Mouse (Mus musculus): ENCODE data around the gene Card19. TPM values are rescaled to one million over a fixed set of nuclear protein-coding genes. Genes with fewer than 3 reads are reported as not detected.

Gene Card19
- total RNA-seq, 2 experiments from 2014 or later = 13.9 to 15.0 TPM

DNA sequence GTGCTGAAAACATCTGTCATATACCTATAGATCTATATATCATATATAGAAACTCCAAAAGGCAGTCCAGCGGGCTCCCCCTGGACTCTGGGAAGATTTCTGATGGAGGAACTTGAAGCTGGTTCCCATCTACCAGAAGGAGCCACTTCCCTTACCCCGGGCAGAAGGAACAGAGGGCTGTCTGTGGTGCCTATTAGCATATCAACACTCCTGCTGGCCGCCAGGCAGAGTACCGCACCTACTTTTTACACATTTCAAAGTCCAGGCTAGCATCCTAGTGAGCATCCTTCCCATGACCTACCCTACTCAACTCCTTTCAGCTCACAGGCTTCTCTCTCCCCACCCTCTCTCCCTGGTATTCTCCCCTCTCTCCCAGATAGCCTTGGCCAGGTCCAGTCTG lies 9.8 kb upstream of the Card19 start:
- no peak for DNase-seq

DNA sequence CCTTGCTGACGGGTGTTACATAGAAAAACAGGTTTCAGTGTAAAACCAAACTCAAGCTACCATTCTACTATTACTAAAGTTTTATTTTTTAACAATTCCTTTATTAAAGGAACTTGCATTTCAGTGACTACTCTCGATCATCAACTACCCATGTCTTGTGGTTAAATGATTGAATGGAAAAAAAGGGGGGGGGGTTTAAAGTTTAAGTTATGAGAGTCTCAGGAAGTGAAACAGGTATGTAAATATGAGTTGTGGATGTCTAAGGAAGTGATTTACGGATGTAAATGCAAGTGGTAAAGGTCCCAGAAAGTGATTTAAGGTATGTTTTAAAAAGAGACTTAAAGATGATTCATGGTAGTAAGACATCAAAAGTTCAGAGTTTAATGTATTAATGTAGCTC lies 9.3 kb upstream of the Card19 start:
- DNase-seq = no peak

DNA sequence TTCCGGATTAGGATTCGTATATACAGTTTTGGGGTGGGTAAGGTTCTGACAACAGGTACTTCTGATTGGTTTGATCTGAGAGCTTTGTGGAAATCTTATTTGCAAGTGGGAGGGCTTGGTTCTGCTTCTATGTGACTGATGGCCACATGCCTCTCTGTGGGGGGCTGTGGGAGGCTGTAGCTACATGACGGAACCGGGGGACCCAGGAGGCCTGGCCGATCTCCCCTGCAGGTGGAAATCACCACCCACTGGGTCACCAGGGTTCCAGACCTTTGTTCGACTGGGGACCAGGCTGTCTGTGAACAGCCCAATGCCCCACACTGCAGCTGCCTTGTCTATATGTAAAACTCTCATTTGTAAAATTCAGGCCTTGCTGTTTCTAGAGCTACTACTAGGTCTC lies 8.9 kb upstream of the Card19 start:
- no peak for DNase-seq

DNA sequence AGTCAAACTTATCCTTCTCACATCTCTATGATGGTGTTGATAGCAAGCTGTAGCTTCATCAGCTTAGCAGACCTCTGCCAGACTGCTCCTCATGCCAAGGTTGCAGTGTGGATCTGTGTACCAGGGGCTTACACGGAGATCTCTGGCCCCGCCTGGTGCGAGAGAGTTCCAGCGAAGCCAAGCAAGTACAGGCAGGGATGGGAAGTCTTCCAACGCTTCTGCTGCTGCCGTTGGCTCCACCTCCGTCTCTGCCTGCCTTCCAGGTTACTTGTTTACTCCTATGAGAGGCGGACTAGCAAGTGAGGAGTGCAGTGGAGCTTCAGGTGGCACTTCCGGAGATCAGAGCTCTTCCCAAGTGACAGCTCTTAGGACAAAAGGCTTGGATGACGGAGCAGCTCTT lies 8.5 kb upstream of the Card19 start:
- no peak for DNase-seq

DNA sequence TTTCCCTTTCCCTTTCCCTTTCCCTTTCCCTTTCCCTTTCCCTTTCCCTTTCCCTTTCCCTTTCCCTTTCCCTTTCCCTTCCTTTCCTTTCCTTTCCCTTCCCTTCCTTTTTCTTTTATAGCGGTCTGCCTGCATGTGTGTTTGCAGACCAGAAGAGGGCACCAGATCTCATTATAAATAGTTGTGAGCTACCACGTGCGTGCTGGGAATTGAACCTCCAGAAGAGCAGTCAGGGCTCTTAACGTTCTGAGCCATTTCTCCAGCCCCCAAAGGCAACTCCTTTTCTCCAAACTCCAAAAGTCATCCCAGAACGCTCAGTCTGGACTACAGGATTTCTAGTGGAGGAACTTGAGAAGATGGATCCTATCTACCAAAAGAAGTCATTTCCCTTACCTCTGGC lies 5.1 kb upstream of the Card19 start:
- DNase-seq = no peak

DNA sequence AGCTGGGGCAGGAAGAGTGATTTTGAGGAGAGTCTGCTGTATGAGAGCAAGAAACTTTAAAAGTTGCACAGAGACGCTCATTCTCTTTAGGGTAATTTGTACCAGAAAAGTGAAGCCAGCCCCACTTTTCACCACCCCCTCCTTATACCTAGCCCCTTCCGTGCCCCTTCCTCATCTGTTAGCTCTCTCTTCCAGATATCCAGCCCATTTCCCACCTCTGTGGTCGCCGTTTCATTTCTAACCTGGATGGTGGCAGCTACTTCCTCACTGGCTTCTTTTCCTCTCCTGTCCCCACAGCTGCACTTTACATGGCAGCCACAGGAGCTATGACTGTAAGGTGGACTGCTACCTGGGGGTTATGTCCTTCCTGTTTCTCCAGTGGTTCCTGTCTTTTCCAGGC lies 3.5 kb upstream of the Card19 start:
- no peak for DNase-seq

DNA sequence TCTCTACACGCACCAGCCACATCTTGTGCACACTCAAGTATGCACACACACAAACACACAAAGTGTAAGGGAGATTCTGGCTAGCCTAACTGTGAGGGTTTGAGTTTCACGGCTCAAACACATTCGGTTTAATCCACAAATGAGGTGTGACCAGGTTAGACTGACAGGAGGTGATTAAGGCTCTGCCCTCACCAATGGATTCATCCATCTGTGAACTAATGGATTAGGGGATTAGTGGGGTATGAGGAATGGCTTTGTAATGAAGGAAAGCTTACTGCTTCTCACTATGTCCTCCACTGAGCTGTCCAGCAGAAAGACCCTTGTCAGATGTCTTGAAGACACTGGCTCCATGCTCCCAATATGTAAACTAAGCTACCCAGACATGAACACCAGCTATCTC lies 2.8 kb upstream of the Card19 start:
- no peak for DNase-seq

DNA sequence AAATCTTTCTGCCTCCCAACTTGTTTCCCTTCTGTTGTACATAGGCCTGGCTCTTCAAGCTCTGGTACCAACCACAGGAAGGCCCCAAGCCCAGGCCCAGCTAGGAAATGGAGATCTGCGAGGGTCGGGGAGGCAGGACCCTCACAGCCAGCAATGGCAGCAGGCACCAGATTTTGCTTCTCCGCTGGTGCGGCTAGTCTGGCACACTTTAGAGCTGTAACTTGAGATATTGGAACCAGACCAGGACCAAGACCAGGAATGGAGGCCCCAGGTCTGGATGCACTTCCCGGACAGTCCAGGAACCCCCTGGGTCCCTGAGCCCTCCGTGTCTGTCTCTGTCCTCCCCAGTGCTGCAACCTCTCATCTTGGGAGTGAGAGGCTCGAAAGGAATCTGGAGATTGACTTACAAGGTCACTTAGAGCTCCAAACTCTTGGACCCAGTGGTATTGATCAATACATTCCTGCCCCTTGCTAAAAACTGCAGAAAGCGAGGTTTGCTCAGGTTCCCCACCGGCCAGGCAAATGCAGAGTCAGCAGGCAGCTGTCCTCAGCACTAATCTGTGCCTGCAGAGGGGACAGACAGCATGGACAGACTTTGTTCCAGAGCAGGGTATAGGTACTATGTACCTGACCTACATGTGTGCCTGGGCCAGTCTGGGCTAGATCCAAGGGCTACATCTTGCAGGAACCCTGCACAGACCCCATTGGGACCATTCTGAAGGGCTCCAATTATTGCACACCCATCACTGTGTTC lies 1.1 kb upstream of the Card19 start:
- DNase-seq = no peak

DNA sequence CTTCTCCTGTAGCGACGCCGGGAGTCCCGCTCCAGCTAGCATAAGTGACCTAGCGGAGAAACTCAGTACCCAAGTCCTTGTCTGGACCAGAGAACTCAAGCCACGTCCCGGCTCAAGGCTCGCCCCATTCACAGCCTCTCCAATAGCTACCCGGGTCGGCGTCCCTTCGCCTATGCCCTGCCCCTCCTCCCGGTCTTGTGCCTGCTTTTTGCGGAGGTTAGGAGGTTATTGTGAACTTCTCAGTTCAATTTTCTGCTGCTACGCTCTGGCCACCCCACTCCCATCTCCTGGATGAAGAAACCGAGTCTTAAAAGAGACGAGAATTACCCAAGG lies 349 bp upstream of the Card19 start:
- no peak for DNase-seq

DNA sequence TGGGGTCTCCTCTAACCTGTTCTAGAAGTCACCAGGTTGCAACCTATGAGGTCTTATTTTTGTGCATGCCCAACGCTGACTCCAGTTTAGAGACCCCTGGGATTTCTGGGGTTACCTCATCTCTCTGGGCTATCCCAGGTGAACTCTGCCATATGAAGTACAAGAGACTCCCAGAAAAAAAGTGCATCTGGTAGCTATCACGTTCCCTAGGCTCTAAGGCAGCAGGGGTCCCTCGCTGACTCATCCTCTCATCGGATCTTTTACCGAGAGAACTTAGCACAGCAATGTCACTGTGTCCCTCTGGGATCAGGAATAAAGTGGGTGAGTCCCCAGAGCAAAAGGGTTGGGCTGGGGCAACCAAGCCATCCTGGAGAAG lies 721 bp downstream of the Card19 start:
- no peak for DNase-seq

DNA sequence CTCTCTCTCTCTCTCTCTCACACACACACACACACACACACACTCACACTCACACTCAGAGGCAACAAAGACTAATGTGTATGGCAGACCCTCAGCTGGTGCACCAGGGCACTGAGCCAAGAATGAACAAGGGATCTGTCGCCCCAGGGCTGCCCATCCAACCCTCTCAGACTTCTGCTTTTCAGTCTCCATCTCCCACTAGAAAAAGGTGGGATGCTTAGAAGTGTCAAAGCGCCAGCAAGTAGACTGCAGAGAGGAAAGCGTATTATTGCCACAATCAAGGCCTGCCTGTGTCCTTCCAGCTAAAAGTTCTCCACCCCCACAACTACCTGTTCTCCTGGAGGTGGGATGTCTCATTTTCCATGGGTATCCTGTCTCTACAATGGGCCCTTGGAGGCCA lies 1.4 kb downstream of the Card19 start:
- no peak for DNase-seq

DNA sequence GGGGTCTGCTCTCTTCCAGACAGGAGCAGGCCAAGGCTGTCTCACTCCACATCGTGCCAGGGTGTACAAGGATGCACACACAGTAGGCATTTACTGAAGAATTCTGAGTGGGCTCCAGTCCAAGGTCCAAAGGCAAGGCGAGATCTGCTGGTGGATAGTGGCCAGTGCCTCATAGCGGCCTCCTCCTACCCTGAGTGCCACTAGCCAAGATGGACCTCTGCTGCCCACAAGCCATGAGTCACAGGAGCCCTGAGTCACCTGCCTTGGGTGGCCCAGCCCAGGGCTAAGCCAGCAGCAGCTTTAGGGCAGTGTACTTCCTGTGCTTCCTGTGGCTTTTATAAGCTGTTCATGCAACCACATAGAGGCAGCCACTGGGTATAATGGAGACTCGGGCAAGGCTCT lies 2.3 kb downstream of the Card19 start:
- no peak for DNase-seq

DNA sequence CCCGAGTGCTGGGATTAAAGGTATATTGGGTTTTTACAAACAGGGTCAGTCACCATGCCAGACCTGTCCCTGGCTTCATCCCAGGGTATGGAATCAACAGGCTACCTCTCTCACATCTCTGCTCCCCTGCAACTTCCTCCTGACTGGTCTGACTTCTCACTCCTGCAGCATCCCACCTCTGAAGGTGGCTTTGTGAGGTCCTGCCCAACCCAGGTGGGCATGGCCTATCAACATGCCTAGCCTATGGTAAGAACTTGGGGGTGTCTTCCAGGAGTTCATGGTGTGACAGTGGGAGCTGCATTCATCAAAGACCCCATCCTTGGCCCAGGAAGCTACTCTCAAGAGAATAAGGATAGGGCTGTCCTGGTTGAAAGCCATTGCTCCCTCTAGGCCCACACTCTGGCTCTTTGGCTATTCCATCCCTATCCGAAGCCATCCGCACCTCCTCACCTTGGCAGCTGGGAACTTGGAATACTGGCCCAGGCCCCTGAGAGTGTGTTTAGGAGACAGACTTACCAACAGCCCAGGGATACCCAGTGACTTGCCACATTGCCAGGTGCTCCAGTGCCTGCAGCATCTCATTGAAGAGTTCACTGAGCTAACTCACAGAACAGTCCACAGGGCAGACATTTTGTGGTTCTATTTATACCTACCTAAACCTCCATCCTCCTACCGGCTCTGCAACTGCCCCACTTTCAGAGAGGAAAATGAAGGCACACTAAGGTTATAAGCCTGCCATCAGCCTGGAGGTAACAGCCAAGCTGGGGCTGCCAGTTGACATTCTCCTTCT lies 2.9 kb downstream of the Card19 start:
- no peak for DNase-seq

DNA sequence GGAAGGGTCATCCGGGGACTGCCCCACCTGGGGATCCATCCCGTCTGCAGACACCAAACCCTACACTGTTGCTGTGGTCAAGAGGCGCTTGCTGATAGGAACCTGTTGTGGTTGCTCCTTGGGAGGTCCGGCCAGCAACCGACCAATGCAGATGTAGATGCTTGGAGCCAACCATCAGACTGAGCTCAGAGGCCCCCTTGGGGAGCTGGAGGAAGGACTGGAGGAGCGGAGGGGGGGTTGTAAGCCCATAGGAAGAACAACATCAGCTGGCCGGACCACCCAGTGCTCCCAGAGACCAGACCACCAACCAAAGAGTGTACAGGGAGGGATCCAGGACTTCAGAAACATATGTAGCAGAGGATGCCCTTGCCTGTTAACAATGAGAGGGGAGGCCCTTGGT lies 6.5 kb downstream of the Card19 start:
- DNase-seq = no peak

DNA sequence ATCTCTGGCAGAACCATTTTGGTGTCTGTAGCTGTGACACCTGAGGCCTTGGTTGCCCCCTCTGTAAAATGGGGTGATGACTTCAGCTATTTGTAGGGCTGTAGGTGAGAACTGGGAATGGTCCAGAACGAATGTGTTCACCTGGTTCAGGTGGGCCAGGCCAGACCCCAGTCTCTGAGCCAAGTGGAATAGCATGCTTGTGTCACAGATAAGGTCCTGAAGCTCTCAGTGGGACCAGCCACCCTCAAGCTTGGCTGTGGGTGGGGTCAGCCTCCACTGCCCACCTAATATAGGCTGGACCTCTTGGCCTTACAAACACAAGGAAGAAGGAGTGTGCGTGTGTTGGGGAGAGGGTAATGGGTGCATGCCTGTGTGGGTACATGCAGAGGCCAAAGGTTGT lies 9.5 kb downstream of the Card19 start:
- no peak for DNase-seq

DNA sequence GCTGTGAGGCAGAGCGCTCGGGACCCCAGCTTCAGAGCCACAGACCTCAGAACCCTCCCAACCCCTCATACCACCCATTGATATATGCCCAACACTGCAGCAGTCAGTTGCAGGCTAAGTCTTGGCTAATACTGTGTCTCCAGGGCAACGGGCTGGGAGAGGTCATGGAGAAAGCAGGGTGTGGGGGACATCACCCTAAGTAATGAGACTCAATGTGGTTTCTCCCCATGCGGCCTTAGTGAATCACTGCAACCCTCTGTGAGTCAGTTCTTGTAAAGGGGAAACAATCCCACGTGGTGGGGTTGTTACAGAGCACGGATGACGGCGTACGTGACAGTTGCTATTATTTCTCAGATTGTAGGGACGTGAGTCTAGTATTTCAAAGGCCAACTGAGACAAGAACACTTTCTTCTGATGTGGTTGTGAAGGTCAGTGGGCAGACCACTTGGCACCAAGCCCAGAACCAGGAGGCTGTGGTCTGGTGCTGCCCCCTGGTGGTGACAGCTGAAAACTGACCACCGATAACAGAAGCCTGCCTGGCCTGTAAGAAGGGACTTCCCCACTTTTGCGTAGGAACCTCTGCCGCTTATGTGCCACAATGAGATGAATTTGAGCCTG lies 10.3 kb downstream of the Card19 start:
- DNase-seq = peak; percentile 70 to 78

DNA sequence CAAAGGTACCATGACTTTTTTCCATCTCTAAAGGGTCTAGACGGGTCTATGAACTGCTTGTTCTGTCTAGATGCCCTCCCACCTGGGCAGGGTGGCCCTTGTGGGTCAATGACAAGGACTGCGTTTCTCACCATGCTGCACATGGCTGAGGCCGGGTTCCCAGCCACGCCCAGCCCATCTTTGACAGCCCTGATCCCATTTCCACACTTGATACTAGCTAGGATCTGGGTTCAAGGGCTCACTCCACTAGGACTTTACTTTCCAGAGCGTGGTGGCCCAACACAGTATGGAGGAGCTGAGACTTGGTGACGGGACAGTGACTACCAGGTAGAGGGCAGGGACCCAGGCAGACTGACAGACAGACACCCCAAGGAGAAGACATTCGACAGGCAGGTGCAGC lies 13.3 kb downstream of the Card19 start:
- no peak for DNase-seq

DNA sequence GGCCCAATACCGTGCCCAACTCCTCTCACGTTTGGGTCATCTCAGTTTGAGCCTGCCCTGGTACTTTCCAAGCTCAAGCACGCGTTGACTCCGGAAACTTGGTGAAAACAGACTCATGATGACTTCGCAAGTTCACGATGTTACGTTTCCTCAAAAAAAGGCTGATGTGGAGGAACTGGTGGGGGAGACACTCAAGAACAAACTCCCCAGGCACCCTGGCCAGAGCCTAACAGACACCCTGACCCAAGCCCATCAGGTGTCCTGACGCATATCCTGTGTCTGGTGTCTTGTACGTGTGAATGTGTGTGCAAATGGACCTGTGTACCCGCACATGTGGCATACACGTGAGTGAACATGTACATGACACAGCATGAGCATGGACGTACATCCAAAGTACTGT lies 15.1 kb downstream of the Card19 start:
- DNase-seq = no peak

DNA sequence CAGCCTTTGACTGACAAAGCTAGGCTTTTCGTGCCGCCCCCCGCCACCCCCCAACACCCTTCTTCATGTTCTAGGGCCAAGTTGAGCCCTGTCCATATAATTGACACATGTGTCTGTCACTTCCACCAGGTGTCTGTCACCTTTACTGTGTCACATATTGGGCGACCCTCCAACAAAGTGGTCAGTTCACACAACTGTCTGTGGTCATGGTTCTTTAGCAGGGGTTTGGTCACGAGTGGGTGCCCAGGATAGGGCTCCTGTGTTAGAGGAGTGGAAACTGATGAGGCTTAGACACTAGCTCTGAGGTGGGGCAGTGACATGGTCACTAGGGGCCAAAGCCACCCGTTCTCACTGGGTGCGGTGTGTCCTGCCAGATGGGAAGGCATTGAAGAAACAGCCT lies 15.9 kb downstream of the Card19 start:
- no peak for DNase-seq

DNA sequence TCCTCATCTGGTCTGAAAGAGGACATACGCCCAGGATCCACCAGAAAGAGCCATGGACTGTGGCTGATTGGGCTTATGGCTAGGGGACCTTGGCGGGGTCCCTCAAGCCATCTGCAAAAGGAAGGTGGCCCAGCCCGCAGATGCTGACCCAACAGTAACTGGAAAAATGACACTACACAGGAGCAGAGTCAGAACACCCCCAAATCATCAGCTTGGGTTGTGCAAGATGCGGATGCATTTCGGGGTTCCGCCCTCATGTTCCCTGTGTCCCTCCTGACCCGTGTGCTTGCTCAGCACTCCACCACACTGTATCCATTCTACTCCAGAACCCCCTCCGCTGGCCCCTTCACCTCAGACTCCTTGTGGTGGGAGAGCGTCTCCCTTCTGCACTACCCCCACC lies 17.1 kb downstream of the Card19 start:
- DNase-seq = no peak

DNA sequence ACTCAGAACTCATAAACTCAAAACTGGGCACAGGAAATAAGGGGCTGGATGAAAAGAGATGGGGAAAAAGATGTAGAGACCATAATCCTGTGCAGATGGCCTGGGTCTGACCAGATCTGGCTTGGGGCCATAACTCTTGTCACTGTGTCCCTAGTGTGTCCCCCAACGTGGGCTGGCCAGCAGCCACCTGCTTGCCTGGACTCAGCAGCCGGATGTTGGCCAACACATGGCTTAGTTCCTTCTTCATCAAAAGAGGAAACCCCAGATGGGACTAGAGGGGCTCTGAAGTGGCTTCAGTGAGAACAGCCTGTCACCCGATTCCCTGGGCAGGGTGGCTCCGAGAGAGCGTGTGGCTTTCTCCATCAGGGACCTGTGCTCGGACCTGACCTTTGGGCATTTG lies 19.1 kb downstream of the Card19 start:
- DNase-seq = no peak

DNA sequence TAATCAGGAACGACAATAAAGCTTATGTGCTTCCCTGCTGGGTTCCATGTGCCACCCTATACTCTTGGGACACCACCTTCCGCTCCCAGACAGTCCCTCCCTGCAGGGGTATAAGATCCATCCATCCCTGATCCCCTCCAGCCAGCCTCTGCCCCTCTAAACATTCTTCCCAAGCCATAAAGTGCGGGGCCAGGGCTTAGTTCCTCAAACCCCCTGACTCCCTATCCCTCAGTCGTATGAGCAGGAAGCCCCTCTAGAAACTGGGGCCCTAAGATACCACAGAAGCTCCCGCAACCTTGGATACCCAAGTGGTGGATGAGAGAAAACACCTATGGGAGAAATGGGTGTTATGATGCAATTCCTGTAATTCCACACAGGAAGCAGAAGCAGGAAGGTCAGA lies 19.6 kb downstream of the Card19 start:
- DNase-seq = no peak

DNA sequence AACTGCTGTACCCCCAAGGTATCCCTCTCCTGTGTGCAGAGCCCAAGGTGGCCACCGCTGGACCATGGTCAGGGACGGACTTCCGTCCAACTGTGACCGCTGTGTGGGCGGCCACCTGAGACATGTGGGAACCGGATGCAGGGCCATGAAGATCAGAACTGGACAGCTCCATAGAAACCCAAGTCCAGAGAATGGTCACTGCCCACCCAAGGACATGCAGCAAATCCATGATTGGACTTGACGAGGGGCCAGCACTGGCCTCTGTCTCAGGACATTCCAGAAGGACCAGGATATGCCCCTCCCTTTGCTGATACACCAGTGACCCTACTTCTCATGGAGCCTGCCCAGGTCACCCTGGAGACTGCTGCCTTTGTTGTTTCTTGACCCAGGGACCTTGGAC lies 20.2 kb downstream of the Card19 start:
- no peak for DNase-seq

DNA sequence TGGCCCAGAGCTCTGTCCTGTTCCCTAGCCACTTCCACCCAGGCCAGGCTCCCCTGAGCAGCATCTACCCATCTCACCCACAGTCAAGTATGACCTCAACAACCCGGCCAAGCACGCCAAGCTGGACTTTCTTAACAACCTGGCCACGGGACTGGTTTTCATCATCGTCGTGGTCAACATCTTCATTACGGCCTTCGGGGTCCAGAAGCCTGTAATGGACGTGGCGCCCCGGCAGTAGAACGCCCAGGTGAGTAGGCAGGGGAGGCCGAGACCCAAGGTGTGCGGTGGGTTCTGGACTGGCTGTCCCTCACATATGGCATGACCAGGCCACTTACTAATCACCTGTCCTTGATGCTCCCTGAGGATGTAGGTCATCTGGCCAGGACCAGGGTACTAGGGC lies 21.0 kb downstream of the Card19 start:
- DNase-seq = no peak
